Mouse (Mus musculus) G1E (cell line): ENCODE results near the gene Srsf3.

ENCODE experiments used
- CTCF ChIP-seq: IDR thresholded peaks from 2 replicates; pipeline ENCODE4 v1.5.1; 2012; ENCODE audit warnings: low read depth, low read length, inconsistent platforms, mixed read lengths
- TAL1 ChIP-seq: conservative IDR thresholded peaks from 2 replicates; pipeline ENCODE4 v1.6.1; 2012; ENCODE audit warnings: low read depth, low read length, inconsistent platforms, mixed read lengths

DNA sequence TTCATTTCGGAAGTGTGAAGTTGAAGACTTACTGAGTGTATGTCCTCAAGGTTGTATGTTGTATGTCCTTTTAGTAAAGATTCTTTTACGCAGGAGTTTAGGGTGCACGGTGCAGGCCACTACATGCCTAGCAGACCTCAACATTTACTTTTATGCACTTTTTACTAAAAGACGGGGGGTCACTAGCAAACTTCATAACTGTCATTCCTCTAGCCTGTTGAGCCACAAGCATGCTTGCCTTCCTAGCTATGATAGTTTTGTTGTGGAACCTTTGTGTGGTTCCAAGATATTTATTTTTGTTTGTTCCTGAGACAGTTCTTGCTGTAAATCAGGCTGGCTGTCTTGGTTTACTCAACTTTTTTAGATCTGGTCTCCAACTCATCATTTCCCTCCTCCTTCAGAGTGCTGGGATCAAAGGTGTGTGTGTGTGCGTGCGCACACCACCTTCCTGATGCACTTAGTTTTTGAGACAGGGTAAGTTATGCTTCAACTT lies 1.2 kb downstream of the Srsf3 start:
- no peak for TF ChIP-seq CTCF
- no peak for TF ChIP-seq TAL1
